Mouse (Mus musculus): ENCODE measurements around the gene AY074887.
"Not testable (repeated sequence)": the region's sequence is repeated elsewhere in the genome, so short reads cannot be mapped to it uniquely, and the experiment has no call there.

AY074887 gene

DNA sequence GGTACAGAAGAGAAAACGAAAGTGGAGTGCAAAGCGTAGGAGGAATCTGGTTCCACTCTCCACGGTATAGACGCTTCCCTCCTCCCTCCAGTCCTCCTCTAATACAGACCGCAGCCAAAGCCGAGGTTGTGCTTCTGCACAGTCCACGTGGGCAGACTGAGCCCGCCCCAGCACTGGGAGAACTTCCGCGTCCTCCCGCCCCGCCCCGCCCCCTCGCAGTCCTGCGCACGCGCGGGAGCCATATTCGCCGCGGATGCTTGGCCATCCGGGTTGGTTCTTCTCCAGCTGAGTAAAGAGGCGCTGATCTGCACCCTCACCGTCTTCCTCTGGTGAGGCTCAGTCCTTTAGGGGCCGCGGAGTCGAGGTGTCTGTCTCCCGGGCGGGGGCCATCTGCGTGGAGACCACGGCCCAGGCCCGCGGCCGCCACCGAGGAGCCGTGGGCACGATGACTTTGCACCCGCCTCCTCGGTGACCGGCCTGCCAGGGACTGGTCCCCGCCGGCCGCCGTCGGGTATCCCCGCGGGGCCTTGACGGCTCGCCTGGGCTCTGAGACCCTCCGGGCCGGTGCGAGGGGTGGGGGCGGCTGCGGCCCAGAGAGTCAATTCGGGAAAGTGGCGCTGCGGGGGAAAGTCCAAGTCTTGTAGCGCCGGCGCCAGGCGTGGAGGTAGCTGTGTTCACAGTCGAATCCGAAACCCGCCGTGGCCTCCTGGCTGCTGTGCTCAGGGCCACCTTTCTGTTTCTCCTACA is at the start of gene AY074887, which contains the start of gene Psma4:
TSS of gene AY074887 (minus strand) at position 424 of the 747 bp plus-strand sequence.
TSS of gene Psma4 (plus strand) at position 216 of the 747 bp plus-strand sequence.
- in situ Hi-C loops (cut with MboI, MseI) = no loop called here

DNA sequence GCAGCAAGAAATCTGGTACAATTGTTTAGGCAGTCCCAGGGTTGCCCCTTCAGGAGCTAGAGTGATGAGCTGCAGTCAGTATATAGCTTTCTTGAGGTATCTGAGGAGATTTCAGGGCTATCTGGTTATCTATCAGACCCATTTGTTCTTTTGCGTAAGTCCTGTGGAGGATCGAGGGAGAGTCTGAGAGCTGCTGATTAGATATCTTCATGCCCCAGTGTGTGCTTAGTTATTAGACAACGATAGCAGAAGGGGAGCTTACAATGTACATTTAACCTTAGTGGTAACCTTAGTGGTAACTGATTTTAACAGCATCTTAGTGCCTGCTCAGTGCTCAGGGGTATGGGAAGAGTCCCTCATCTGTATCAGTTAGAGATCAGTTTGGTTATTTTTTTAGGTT is 44.8 kb upstream of the AY074887 start:
- in situ Hi-C loops (cut with MboI, MseI) = no loop called here

DNA sequence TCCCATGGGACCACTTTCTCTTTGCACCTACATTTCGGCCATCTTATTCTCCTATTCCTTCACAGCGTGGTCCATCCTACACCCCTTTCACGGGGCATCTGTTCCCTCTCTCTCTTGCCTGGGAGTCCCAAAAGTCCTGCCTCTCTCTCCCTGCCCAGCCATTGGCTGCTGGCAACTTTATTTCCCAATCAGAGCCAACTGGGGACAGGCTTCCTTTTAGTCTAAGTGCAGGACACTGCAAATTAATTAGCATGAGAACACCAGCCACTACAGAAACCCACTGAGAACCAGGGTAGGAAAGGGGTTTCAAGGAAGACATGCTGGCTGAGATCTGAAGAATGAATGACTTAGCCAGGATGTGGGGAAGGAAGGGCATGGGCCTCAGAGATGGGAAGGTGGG is 43.6 kb upstream of the AY074887 start:
- in situ Hi-C loops (cut with MboI, MseI) = no loop called here

DNA sequence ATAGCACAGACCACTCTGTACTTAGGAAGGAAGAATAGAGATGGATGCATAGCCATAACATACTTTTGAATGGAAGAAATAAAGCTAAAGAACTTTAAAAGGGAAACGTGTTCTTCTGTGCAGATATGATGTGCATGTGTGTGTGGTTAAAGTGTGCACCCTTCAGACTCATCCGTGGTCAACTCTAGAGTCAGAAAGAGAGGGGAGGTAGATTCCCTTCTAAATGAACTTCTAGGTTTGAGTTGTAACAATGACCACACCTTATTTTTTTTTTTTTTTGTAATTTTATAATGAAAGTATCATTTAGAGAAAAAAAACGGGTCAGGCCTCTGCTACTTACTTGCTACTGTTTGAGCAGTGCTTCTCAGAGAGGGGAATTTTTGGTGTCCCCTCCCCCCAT is 39.6 kb upstream of the AY074887 start:
- in situ Hi-C loops (cut with MboI, MseI) = no loop called here

DNA sequence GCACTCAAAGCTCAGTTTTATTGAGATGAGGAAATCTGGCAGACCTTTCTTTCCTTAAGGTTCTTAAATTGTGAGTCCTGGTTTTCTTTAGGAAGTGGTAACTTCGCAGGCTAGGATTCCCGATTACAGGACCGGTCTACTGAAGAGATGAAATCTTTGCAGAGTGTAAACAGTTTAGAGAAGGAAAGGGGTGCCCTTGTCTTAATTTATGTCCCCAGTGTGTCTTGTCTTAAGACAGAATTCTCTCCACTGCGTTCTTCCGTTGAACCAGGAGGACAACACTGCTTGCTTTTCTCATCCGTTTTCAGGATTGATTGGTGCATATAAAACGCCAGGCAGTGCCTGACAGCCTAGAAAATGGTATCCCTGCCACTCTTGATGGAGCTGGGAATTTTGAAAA is 31.6 kb upstream of the AY074887 start:
- in situ Hi-C loops (cut with MboI, MseI) = no loop called here

DNA sequence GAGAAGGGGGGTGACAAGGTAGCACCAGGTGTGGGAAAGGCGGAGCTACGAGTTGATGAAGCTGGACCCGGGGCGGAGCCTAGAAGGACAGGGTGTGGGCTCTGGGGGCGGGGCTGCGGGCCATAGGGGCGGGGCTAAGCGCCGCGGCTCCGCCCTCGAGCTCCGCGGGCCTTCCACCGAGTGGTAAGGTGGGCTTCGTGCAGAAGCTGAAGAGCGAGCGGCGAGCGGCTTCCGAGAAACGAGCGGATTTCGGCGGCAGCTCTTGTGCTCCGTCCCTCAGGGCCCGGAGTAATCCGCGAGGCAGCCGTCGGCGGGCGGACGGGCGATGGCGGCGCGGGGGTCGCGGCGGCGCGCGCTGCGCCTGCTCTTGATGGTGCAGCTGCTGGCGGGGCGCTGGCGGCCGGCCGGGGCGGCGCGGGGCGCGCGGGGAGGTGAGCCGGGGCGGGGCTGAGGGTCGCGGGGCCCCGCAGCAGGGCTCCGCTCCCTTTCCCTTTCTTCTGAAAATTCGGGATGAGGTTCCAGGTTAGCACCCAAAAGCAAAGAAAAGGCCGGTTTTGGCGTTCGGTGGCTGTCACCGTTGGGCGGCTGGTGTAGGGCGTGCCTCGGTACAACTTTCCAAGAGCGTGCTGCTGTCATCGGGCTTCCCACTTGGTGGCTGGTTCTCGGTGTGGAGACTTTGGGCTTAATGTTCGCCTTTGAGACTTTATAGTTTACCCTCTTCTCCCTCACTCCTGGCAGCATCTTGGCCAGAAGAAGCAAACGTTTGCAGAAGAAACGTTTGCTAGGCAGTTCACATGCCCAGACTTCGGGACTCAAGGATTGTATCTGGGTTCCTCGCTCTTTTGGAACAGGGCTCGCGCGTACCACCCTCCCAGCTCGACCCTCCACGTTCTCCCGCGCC is 30.7 kb upstream of the AY074887 start:
- in situ Hi-C loops (cut with MboI, MseI) = no loop called here

DNA sequence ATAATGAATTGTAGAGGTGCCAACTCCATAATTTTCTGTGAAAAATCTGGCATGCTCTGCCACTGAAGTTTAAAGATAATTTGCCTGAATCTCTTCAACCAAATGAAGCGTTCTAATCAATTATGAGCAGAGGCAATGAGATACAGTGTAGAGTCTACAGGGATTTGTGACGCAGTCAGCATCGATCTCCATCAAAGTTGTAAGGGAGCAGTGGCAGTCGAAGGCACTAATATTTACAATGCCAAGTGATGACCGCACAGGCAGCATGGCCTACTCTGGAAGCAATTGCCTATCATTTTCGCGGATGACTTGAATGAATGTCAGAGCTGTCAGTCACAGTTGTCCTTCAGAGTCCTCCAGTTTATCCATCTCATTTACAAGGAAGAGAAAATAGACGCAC is 29.9 kb upstream of the AY074887 start, which contains the start of gene Chrna5:
TSS of gene Chrna5 (plus strand) at position 207 of the 400 bp plus-strand sequence.
- in situ Hi-C loops (cut with MboI, MseI) = no loop called here

DNA sequence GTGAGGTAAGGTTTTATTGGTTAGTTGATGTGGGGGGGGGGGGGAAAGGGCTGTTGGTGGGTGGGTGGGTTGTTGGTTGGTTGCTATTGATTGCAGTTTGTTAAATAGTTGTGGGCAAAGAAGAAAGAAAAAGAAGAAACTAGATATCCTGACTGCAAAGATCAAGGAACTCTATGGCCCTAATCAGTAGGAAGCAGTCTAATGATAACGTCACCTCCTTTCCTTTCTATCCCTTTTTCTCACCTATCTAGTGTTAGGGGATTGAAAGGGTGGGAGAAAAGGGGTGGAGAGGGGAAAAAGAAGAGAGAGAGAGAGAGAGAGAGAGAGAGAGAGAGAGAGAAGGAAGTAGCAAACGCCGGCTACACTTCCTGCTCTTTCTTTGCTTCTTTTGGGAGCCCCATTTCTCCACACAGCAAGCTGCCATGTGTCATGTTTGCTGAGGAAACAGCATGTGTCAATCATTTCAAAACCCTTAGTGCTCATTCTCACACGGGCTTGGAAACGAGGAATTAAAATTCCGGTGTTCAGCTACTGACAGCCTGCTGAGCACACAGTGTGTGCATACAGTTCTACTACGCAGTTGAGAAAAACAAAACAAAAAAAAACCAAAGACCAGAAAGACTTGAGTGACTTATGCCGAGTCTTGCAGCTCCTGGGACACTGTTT is 19.3 kb upstream of the AY074887 start:
- in situ Hi-C loops (cut with MboI, MseI) = no loop called here

DNA sequence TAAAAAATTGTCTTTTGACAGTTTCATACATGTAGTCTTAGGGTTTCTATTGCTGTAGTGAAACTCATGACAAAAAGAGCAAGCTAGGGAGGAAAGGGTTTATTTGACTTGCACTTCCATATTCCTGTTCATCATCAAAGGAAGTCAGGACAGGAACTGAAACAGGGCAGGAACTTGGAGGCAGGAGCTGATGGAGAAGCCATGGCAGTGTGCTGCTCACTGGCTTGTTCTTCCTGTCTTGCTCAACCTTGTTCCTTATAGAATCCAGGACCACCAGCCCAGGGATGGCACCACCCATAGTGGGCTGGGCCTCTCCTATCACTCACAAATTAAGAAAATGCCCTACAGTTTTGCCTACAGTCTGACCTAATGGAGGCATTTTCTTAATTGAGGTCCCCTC is 12.9 kb upstream of the AY074887 start:
- in situ Hi-C loops (cut with MboI, MseI) = no loop called here

DNA sequence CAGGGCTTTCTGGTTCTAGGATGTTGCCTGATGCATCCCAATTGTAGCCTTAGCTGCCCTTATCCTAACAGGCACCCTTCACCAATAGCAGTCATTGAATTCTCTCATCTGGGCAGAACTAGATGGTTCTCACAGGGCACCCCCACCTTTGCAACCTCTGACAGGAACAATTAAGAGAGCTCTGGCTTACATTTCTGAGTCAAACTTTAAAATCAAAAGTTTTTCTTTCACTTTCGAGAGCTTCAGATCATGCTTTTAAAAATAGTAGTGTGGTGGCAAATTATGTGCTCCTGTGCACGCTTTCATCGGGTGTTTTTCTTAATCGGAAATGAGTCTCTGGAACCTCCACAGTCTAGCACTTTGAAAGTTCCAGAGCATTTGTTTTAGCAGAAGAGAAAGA is 10.3 kb upstream of the AY074887 start:
- in situ Hi-C loops (cut with MboI, MseI) = no loop called here

DNA sequence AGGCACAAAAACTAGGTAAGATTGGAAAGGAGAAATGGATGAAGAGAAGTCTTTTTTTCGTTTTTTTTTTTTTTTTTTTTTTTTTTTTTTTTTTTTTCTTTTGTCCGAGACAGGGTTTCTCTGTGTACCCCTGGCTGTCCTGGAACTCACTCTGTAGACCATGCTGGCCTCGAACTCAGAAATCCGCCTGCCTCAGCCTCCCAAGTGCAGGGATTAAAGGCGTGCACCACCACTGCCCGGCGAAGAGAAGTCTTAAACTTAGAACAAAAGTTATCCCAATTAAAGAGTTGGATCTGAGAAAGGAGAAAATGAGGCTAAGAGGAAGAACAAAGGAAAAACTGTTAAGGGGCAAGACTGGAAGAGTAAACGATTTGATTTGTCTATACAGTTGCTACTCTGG is 636 bp downstream of the AY074887 start:
- in situ Hi-C loops (cut with MboI, MseI) = not testable (repeated sequence)

DNA sequence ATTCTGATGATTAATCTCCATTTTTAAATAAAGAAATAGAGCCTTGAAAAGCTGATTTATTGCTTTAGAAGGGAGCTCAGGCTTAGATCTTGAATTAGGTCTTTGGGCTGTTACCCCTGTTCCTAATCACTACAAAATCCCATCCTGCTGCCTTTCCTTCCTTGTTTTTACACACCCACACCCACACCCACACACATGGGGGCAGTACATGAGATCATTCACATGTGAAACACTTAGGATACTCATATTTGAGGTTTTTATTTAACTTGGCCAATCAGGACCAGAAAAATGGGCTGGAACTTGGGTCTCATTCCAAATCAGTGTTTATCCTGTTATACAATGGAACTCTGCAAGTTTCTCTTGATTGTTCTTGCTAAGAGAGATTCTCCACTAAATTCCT is 1.3 kb downstream of the AY074887 start:
- in situ Hi-C loops (cut with MboI, MseI) = no loop called here

DNA sequence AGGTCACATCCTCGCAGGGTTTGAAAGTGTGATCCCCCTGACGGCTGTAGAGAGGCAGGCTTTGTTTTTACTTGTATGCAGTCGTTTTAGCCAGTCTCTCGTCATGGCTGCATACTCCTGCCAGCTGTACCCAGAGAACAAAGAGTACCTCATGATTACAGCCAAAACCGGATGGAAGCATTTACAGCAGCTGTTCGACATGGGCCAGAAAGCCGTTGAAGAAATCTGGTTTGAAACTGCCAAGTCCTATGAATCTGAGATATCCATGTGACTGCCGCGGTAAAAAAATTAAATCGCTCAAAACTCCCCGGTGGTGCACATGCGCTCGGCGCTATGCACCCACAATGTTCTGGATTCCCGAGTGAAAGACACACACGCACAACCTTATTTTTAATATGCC is 4.5 kb downstream of the AY074887 start:
- in situ Hi-C loops (cut with MboI, MseI) = no loop called here

DNA sequence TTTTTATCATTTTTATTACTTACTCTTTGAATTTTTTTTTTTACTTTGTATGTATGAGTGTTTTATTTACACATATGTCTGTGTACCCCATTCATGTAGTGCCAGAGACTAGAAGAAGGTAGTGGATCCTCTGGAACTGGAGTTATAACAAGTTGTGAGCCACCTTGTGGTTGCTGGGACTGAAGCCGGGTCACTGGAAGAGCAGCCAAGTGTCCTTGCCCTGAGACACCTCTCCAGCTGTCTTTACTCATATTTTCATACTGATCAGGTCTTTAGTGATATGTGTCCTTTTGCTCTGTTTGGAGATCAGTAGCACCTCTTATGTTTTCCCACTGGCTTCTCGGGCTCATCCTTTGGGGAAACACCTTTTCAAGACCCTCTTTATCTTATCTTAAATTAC is 6.3 kb downstream of the AY074887 start:
- in situ Hi-C loops (cut with MboI, MseI) = no loop called here

DNA sequence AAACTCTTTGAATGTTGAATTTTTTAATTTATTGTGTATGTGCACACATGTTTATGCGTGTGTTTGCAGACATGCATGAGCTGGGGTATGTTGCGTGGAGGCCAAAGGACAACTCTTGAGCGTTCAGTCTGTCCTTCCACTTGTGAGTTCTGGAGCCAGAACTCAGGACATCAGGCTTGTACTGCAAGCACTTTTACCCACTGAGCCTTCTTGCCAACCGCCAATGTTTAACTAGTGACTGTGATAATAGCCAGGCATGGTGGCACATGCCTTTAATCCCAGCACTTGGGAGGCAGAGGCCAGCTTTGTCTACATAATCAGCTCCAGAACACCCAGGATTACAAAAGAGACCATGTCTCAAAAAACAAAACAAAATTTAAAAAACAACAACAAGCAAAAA is 8.7 kb downstream of the AY074887 start:
- in situ Hi-C loops (cut with MboI, MseI) = no loop called here

DNA sequence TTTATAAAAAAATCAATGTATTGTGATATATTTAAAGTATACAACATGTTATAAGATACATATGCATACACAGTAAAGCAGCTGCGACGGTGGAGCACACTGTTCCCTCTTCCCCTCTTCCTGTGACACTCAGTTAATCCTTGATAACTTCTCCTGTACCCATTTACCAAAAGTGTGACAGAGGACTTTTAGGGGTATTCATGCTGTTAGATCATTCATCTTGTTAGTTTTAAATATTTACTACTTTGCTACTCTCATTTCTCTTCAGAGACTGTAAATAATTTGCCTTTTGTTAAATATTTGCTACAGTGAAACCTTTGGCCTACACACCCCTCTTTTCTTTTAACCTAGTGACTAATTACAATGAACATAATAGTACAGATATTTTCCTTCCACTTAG is 18.4 kb downstream of the AY074887 start:
- in situ Hi-C loops (cut with MboI, MseI) = no loop called here

DNA sequence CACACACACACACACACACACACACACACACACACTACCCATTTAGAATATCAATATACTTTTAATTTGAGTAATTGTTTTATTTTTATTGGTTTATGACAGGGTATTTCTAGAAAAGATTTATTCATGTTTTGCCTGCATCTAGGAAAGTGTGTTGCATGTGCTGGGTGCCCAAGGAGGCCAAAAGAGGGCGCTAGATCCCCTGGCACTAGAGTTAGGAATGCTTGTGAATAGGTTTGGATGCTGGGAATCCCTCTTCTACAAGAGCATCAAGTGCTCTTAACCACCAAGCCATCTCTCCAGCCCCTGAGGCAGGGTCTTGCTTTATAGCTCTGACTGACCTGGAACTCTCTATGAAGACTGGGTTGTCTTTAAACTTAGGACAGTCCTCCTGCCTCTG is 19.0 kb downstream of the AY074887 start:
- in situ Hi-C loops (cut with MboI, MseI) = no loop called here

DNA sequence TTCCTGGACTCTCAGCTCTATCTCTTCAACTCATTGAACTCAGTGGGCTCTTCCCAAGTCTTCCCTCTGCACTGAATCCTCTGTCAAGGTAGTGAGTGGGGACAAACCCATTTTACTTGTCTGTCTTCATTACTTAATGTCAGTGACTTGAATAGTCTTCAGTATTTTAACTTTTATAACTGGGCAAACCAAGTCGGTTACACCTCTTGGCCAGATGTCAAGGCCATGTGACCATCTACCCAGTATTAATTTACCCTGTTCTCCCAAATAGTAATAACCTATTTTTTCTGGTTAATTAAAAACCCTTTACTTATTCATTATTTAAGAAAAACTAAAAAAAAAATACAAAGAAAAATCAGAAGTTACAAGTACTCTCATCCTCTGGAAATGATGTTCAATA is 20.1 kb downstream of the AY074887 start:
- in situ Hi-C loops (cut with MboI, MseI) = no loop called here

DNA sequence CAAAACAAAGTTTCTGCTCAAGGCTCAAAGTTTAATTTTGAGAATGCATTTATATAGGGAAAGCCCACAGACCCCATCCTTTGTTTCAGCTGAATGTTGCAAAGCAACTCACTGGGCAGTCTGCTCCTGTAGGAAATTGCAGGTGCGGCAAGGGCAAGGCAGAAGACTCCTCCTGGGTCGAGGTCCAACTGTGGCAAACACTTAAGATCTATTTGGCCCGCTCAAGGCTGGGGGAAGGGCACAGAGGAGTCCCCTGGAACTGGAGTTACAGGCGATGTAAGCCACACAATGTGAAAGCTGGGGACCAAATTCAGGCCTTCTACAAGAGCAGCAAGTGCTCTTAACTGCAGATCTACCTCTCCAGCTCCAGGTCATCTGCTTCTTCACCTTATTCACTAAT is 30.9 kb downstream of the AY074887 start:
- in situ Hi-C loops (cut with MboI, MseI) = no loop called here

DNA sequence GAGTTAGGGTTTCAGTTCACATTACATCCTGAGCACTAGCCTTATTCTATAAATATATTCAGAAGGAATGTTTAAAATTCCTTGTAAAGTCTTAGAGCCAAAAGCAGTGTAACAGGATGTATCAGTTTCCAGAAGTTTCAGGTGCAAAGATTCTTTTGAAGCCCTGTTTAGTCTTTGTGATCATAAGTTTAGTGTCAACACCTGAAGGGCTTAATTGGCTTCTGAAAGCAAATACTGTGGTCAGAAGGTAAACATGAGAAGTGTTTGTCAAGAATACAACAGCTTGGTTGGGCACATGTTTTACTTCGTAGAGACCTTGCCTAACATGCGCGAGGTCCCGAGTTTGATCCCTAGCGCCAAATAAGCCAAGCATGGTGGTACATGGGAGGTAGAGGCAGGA is 32.0 kb downstream of the AY074887 start:
- in situ Hi-C loops (cut with MboI, MseI) = no loop called here

DNA sequence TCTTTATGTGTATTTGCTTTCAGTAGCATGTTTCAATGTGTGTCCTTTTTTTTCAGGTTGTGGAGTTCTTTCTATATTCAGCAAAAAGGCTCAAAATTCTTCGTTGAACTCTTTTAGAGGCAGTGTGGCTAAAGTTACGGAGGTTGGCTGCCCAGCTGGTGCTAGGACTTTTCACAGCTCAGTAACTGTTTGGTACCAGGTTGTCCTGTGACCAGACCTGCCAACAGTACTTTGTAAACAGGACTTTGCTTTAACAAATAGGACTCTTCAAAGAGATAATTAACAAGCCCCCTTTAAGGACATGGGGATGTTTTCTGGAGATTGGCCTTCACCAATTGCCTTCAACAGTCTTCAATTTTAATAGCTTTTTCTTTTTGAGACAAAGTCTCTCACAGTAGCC is 32.6 kb downstream of the AY074887 start:
- in situ Hi-C loops (cut with MboI, MseI) = no loop called here

DNA sequence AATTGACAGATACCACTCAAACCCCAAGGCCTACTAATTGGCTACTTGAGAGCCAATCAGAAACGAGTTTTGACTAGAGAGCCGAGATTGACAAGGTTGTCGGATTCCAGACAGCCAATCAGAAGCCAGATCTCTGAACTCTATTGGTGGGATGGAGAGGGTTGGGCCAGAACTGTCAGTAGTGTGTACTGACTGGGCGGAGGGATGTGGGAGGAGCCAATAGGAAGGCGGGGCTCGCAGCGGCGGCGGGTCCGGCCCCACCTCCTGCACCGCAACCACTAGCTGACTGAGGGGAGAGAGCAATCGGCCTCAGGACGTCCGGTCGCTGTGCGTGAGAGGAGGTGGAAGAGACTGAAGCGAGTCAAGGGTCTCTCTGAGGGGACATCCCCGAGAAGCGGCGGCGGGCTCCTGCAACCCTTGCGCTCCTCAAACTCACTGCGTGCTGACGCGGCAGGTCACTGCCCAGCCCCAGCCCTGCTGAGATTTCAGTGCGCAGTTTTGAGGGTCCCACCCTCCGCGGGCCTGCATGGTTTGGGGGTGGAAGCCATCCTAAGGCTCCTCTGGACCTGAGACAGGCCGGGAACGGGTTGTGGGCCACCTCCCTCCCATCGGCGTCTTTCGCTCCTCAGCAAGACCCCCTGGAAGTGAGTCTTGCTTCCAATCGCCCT is 33.7 kb downstream of the AY074887 start, which contains the start of gene Hykk:
TSS of gene Hykk (plus strand) at position 274 of the 668 bp plus-strand sequence.
- in situ Hi-C loops (cut with MboI, MseI) = no loop called here

Measured in T-helper 1 cell (primary cell).